Mouse (Mus musculus): Measurements from ENCODE around the gene Nek8. TPM values are rescaled to one million over a fixed set of nuclear protein-coding genes. Genes with fewer than 3 reads are reported as not detected.

Nek8 gene
- total RNA-seq, 2 experiments from 2014 or later, result 12.1 to 16.7 TPM

DNA sequence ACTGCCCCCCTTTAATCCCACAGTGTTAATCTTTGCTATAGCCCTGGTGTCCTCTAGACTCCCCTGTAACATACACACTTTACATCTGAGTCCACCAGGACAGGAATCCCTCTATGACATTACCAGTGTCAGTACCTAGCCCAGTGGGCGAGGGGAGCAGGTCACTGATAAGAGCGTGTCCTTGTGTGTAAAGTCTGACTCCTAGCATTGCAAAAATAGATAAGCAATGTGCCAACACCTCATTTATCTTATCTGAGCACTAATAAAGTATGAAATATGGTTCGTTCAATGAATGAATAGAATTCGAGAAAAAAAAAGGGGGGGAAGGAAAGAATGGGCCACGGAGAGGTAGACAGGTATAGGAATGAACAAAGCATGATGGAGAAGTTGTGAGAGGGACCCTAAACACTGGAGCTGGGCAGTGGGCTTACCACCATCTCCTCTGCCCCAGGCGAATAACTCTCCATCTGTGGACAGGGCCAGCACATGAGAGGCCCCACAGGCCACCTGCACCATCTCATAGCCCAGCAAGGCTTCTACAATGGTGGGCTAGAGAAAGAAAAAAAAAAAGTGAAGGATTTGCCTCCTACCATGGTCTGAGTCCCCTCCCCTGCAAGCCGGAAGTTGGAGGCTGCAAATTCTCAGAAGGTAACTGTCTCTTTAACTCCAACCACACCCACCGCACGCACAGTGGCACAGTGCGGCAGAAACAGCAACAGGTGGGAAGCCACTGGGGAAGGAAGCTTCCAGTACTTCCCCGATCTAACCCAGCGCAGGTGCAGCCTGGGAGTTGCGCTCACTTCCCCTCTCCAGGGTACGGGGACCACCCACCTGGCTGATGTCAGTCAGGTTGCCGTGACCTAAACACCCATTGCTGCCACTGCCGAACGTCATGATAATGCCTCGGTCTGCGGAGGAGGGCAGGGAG is 7.7 kb downstream of the Nek8 start:
- peak; percentile 47 for ATAC-seq (replicated peaks; ENCODE audit: low FRiP score, poor library complexity, severe bottlenecking)

DNA sequence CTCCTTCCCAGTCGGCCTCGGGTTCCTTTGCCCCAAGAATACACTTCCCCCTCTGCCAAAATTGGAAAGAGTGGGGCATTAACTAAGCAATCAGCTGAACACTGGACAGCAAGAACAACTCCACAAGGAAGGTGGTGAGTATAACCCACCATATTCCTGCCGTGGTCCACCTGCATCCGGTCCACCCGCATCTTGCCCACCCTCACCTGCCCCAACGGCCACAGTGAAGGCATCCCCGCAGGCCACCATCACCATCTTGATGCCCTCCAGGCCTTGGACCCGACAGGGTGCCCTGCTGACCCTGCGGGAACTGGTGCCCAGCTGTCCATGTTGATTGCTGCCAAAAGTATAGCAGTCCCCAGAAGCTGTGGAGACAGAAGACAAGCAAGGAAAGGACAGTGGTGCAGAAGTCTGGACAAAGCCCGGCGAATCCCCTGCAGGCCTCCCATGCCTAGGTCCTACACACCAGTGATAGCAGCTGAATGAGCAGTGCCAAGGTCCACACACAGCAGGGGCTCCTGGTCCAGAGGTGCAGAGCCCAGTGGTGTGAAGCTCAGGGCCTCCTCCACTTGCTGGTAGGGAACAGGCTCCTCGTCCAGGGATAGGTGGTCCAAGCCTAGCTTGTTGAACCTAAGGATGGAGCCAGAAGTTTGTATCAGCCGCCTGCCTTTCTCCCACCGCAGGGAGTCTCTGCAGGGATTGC is 9.1 kb downstream of the Nek8 start:
- no peak for ATAC-seq (replicated peaks; ENCODE audit: low FRiP score, poor library complexity, severe bottlenecking)

DNA sequence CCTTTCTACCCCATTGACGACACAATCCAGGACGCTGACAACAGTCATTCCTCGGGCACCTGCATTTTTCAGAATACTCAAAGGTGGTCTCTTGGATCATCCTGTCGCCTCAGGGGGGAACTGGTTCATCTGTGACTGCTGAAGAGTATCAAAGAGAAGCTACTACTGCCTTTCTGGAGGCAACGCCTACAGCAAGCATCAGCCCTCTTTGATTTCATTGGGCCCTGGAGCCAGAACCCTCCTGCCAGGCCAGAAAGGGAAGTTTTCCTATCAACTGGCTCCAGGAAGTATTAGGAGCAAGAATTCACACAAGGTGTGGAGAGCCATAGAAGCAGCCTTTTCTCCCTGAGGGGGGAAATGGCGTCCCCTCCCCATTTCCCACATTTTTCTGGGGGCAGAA is 9.8 kb downstream of the Nek8 start:
- ATAC-seq (replicated peaks; ENCODE audit: low FRiP score, poor library complexity, severe bottlenecking), result no peak

DNA sequence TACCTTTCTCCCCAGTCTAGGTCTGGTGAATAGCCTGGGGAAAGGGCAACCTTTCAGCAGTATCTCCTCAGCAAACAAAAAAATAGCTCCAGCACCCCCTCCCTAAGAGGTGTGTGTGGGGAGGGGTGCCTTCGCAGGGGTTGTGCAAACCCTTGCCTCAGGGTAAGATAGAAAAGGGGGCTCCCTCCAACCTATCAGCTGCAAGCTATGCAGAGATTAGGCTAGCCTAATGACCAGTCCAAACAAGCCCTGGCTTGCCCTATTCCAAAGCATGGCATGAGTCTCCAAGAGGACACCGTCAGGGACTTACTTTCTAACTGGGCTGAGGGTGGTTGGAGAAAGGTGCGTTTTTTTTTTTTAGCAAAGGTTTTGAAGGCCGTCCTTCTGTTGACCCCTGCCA is 10.3 kb downstream of the Nek8 start:
- ATAC-seq (replicated peaks; ENCODE audit: low FRiP score, poor library complexity, severe bottlenecking), result no peak

DNA sequence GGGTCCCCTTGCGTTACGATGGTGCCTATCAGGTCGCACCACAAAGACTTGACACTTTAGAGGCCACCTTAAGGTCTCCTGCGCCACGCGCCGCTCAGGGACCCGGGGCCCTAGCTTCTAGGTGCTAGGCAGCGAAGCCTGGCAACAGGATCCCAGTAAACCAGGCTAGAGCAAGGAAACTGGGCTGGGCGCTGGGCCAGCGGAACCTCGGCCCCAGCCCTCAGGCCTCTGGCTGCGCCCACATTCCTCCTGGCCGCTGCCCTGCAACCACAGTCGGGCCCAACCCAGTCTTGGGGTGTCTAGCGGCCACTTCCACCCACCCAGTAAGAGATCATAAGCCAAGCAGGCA is 10.7 kb downstream of the Nek8 start:
- peak; percentile 38 for ATAC-seq (replicated peaks; ENCODE audit: low FRiP score, poor library complexity, severe bottlenecking)

DNA sequence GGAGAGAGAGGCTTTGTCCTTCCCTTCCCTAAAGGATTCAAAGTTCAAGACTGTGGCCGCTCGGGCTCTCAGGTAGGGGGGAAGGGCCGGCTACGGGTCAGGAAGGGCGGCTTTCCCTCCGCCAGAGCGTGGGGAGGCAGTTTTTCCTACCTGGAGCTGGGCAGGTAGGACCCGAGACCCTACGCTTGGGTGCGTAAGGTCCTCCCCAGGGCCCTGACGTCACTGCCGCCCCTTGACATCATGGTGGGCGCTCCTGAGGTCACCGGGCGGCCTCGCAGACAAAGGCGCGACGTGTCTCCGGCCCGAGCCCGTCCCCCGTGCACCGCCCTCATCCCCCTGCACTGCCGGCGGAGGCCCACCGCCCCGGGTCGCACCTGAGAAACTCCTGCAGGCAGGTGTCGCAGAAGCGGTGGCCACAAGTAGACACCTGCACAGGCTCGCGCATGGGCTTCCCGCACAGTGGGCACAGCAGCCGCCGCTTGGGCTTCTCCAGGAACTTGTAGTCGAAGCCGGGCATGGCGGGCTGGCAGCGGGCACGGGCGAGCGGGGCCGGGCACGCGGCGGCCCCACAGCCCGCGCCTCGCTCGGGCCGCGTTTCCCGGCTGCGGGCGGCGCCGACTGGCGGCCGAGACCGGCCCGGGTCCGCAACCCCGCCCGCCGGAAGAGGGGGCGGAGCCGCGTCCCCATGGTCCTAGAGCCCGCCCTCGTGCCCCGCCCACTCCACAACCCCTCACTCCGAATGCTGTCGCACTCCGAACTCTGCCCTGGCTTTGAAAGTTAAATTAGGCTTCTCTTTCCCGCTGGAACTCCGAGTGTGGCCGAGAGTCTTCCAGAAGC is 11.3 kb downstream of the Nek8 start, which contains the start of gene Traf4:
TSS of gene Traf4 (minus strand) at position 666 of the 837 bp plus-strand sequence.
- ATAC-seq (replicated peaks; ENCODE audit: low FRiP score, poor library complexity, severe bottlenecking), result peak; percentile 67

DNA sequence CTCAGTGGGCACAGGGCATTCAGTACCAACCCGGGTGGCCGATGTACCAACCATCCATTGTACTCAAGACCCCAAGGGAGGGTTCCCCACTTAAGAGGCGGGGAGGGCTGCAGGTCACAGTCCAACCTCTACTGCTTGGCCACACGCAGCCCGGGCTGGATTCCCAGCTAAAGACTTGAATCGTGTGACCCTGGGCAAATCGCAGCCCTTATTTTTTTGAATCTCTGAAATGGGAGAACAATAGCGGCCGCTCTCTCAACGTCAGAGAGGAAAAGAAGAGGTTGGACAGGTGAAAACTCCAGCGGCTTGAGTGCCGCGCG is 11.9 kb downstream of the Nek8 start:
- no peak for ATAC-seq (replicated peaks; ENCODE audit: low FRiP score, poor library complexity, severe bottlenecking)

DNA sequence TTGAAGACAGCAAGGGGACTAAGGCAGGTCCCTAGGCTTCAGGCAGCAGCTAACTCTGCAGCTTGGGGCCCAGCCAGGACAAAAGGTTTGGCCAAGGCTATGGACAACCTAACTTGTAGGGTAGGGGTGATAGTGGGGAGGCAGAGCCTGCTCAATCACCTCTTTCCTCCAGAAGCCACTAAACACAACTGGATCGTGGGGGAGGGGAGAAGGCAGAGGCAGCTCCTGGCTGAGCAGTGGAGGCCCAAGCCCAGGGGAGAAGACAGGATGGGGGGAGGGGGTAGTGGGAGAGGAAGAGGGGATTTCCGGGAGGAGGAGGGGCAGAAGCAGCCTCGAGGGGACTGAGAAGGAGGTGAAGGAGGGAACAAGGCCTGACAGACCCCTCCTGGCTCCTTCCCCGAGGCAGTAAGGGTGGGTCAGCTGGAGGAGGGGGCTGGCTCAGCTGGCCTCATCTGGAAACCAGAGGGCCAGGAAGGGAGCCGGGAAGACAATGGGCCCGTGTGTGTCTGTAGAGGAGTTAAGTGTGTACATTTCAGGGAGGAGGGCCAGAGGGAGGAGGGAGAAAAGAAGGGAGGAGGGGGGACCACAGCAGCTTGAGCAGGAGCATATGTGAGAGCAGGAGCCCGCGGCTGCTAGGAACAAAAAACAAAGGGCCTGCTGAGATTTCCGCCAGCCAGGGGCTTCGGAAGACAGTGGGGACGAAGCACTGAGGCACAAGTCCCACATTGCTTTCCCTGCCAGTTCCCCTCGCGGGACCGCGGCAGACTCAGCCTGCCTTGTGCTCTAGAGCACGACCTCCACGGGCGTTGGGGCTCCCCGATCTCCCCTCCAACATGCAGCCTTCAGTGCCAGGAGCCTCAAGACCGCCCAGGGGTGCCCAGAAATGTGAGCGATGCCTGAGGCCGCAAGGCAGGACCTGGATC is 12.5 kb downstream of the Nek8 start:
- no peak for ATAC-seq (replicated peaks; ENCODE audit: low FRiP score, poor library complexity, severe bottlenecking)

DNA sequence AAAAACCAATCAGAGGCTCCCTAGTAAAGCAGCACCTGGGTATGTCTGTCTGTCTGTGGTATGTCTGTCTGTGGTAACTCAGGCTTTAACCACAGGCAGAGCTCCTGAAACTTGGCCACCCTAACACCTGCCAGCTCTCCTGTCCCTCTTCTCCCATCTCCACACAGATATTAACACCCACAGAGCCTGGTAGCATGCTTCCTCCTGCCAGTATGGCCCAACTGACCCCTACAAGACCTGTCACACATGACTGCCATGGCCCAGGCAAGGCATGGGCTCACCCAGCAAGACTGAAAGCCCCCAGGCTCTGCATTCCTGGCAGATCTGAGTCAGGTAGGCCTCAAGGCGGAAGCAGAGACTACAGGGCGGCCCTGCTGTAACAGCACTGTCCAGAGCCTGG is 13.4 kb downstream of the Nek8 start:
- no peak for ATAC-seq (replicated peaks; ENCODE audit: low FRiP score, poor library complexity, severe bottlenecking)

DNA sequence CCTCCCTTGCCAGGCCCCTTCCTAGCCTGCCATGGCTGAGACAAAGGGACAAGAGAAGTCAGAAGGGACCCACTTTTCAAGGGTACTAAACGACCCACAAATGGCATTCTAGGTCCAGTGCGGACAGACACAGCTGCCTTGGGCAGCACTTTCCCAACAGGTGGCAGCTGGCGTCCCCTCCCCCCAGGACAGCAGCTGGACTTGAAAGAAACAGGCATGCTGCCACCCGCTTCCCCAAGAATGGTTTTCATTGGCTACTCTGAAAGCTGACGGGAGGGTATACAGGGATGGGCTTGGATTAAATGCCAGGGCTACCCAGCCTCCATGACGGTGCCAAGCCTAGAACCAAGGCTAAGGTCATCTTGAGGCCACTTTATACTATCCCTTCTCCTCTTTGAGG is 14.0 kb downstream of the Nek8 start:
- ATAC-seq (replicated peaks; ENCODE audit: low FRiP score, poor library complexity, severe bottlenecking), result no peak

DNA sequence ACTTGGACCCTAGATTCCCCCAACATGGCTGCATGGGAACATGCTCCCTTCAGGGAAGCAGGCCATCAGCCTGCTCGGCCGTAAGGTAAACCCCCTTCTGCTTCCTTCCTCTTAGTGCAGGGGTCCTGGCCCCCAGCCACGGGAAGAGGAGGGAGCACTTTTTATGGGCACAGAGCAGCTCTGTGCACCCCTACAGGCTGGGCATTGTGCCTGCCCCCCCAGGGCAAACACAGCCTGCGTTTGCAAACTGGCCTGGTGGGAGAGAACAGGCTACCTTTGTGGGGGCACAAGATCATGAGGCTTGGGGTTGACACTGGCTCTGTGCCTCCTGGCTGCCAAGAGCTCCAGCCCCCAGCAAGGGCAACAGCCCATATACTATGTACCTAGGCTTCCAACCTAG is 14.5 kb downstream of the Nek8 start:
- no peak for ATAC-seq (replicated peaks; ENCODE audit: low FRiP score, poor library complexity, severe bottlenecking)

DNA sequence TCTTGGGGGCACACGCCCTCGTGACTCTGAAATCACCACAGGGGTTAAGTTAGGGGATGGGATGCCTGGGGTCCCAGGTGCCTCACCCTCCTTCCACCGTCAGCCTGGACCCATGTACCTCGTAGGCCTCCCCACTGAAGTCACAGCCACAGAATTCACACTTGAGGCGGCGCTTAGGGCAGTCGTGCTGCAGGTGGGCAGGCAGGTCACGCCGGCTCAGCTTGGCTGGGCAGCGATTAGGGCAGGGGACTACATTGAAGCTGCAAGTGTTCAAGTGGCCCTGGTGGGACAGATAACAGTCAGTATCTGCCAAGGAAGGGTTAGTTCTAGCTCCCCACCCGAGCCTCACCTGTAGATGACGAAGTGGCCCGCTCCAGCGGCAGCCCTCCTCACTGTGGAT is 15.3 kb downstream of the Nek8 start:
- ATAC-seq (replicated peaks; ENCODE audit: low FRiP score, poor library complexity, severe bottlenecking), result no peak

DNA sequence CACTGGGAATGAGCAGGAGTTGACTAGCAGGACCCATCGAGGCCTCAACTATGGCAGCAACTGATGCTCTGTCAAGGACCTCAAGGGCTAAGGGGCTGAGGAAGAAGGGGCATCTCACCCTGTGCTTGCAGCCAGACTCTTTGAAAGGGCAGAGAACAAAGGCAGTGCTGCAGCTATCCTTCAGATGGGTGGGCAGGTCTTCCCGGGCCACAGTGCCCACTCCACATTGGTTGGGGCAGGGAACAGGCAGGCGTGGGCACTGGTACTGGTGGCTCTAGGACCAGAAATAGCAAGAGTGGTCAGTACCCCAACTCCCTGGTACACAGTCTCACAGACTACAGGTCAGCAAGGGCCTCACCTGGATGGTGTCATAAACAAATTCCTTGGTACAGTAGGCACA is 15.8 kb downstream of the Nek8 start:
- ATAC-seq (replicated peaks; ENCODE audit: low FRiP score, poor library complexity, severe bottlenecking), result no peak

DNA sequence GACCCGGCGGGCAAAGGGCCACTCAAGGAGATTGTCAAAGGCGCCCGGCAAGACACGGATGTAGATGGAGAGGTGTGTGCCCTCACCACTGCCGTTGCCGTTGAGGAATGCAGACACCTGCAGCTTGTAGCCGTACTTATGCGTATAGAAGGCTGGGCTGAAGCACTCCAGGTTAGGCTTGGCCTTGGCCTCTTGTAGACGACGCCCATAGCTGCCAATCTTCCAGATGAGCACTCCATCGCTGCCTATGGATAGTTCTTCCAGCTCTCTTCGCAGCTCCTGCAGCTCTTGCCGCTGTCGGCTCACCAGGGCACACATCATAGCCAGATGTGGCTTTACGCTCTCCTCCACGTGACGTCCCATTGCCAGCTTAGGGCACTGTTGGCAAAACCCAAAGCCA is 16.3 kb downstream of the Nek8 start:
- no peak for ATAC-seq (replicated peaks; ENCODE audit: low FRiP score, poor library complexity, severe bottlenecking)

DNA sequence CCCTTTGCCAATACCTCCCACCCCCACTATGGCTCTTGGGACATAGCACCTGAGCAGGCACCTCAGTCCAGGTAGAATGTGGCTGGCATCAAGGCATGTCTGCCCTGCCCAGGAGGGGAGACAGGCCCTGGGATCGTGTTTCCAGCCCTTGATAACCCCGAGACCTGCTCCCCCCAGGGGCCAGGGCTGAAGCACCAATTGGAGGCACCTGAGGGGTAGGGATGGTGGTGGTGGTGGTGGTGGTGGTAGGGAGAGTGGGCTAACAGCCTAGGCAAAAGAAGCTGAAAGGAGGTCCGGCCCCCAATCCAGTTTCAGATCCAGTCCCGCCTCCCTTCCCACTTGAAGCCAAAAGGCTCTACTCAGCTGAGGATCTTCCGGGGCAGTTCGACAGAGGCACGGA is 16.9 kb downstream of the Nek8 start:
- no peak for ATAC-seq (replicated peaks; ENCODE audit: low FRiP score, poor library complexity, severe bottlenecking)

DNA sequence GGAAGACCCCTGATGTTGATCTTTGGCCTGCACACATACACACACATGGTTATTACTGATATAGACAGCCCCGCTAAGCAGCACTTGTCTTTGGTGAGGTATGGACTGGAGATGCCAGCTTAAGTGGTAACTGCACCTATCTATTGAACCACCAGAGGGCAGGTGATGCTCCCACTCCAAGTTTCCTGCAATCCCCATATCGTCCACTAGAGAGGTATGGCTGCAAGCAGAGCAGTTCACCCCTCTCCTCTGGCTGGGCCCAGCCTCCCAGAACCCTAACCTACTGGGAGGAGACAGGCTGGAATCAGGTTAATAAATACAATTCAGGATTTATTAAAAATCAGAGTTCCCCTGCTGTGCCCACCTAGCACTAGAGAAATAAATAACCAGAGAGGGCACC is 17.4 kb downstream of the Nek8 start:
- peak; percentile 92 for ATAC-seq (replicated peaks; ENCODE audit: low FRiP score, poor library complexity, severe bottlenecking)

DNA sequence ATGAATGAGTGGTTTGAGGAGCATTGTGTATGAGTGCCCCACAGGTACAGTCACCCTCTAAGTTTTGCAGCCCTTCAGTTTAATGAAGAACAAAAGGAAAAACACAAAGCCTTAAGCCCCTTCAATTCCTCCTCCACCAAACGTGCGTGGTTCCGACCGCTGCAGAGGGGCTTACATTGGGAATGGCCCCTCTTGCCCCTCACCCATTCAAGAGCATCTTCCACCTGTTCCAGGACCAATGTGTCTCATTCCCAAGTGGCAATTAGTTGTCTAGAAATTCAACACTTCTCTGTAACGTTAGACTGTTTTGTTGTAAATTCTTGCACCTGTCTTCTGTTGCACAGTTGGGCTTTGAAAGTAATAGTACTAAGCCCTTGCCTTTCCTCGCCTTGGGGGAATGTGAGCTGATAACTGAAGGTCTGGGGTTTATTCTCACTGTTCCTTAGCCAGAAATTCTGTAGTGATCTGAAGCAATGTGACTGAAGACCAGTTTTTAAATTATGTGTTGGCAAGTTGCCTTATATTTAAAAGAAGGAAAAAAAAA is 20.2 kb downstream of the Nek8 start:
- ATAC-seq (replicated peaks; ENCODE audit: low FRiP score, poor library complexity, severe bottlenecking), result no peak

DNA sequence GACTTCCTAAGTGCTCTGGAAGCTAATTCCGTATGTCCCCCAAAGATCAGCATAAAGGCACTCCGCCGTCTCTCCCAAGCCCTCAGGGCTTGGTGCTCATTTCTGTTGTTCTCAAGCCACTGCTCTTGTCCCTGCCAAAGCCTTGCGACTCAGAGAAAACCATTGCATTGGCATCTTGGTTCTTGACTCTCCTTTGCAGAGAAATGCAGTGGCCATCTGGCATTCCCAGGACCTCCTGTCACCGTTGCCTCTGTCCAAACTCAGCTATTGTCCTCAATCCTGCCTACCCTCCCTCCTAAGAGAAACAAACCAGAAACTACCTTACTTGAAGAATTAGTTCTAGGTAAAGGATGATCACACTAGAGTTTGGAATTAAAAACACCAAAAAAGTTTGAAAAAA is 20.8 kb downstream of the Nek8 start:
- no peak for ATAC-seq (replicated peaks; ENCODE audit: low FRiP score, poor library complexity, severe bottlenecking)

DNA sequence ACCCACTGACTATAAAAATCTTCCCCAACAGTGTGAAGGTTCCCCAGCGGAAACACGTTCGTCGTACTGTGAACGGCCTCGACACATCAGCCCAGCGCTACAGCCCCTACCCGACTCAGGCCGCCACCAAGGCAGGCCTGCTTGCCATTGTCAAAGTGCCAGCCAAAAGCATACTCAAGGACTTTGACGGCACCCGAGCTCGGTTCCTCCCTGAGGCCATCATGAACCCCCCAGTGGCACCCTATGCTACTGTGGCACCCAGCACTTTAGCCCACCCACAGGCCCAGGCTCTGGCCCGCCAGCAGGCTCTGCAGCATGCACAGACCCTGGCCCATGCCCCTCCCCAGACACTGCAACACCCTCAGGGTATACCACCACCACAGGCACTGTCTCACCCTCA is 22.7 kb downstream of the Nek8 start:
- no peak for ATAC-seq (replicated peaks; ENCODE audit: low FRiP score, poor library complexity, severe bottlenecking)
